Mouse (Mus musculus): ENCODE data around the gene Cd160.

Gene Cd160

DNA sequence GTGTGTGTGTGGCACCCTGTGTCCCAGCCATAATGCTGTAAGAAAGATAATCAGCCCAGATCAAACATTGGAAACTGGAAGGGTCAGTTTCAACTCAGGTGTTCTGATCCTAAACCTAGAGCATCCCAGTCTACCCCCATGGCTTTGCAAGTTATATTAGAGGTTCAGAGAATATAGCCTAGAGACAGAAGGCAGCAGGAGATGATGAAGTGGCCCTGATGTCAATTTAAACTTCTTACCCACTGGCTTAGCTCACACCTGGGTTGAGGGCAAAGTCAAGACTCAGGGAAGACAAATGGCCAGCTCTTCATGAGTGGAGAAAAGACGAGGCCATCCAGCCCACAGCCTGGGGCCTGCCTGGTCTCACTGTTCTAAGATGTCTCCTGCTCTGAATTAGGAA, at the start of gene Cd160, which contains the start of gene Pdzk1:
Cd160 (minus strand) TSS at position 368 of the 400 bp plus-strand sequence.
Pdzk1 (plus strand) TSS at position 301 of the 400 bp plus-strand sequence.
- DNase-seq = no peak

DNA sequence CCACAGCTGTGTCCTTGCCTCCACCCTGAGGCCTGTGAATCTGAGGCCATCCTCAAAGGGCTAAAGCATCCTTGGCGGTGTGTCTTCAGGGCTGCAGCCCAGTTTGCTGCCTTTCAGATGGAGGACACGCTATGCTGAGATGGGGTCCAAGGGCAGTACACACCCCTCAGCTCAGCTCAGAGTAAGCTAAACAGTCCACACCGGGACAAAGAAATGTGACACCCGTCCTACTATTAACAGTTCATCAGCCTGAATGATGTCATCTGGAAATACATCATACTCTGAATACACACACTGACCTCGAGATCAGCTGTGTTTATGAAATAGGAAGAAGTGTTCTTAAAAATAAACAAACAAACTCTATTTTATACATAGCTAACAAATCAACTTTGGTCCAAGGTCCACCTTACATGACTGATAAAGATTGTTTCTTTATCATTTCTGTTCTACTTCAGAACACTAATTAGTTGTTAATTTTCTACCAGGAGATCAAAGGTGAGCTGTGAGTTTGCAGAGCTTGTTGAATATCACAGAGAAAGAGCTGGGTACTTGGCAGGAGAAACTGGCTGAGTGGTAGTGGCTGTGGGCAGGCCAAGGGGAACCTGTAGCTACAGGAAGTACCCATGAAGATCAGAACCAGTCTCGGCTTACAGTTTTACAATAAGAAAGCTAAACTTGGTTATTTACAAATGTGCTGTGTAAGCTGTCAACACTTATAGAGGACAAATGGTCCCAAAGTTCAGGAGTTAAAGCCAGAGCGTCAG, 45.8 kb upstream of the Cd160 start:
- DNase-seq = no peak

DNA sequence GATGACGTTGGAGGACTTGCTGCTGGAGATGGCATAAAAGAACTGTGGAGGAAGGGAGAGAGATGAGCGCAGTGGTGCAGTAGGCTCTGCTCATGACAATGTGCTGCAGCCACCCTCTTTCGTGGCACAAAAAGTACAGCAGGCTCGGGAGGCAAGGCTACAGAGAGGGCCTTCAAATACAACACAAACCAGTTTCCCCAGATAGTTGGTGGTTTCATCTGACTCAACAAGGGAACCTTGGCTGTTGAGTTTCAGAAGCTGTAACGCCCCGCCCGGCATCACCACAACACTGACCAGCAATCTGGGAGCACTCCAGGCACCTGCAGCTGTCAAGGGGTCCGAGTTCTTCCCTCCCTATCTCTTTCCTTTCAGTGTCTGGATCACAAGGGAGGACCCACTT, 43.4 kb upstream of the Cd160 start:
- DNase-seq = no peak

GRCm38 (mm10) chr3:96871070-96871469, 41.9 kb upstream of the Cd160 start:
- no peak for DNase-seq

GRCm38 (mm10) chr3:96870270-96870669, 41.1 kb upstream of the Cd160 start:
- DNase-seq = no peak

- DNase-seq = no peak
Measured at GRCm38 (mm10) chr3:96869091-96869490, 39.9 kb upstream of the Cd160 start.

GRCm38 (mm10) chr3:96868566-96868965, 39.4 kb upstream of the Cd160 start:
- DNase-seq = no peak

DNA sequence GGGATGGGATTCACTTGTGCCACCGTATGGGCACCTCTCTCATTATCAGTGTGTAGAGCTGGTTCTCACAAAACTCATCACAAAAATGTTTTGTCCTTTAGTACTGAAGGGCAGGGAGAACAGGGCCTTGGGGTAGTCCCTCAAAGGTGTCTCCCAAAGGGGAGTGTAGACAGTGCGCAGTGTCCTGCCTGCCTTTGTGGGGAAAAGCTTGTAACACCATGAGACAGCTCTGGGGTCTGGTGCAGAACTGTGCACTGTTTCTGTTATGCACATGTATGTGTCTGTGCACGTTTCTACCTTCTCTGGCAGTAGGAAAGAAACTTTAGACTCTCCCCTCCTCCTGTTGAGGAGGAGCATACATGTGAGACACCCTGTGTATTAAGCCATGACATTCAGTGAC, 38.7 kb upstream of the Cd160 start:
- no peak for DNase-seq

GRCm38 (mm10) chr3:96860498-96860897, 31.3 kb upstream of the Cd160 start:
- DNase-seq = peak in 1 of 2 experiments; percentile 10

DNA sequence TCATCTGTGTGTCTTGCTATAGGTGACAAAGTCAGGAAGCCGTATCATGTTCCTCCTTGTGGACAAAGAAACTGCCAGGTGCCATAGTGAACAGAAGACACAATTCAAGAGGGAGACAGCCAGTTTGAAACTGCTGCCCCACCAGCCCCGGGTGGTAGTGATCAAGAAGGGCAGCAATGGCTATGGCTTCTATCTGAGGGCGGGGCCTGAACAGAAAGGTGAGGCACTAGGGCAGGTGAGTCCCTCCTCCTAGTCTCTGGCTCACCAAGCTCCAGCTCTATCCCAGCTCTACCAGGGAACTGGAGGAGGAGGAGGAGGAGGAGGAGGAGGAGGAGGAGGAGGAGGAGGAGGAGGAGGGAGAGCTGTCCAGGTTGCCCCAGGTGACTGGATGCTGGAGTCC, 26.7 kb upstream of the Cd160 start:
- DNase-seq = peak in 1 of 2 experiments; percentile 9

- DNase-seq = peak in 1 of 2 experiments; percentile 7
Measured at GRCm38 (mm10) chr3:96854376-96854775, 25.2 kb upstream of the Cd160 start.

- peak in 1 of 2 experiments; percentile 3 for DNase-seq
Measured at GRCm38 (mm10) chr3:96852561-96852960, 23.4 kb upstream of the Cd160 start.

DNA sequence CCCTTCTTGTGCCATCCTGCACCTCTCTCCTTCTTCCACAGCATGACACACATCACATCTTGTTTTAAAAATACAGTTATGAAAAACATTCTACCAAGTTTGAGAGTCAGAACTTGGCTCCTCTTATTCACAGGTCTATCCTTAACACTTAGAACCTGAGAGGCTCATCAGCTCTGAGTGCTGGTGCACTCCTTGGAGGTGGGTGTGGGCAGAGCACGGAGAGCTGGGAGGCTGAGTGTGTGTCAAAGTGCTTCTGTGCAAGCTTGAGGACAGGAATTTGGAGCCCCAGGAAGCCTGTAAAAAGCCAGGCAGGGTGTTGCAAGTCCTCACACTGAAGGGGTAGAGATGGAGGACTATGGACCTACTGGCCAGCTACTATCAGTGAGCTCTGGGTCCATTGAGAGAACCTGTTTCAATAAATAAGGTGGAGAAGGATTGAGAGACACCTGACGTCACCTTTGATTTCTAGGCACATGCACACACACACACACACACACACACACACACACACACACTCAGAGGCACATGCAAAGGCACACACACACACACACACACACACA, 20.1 kb upstream of the Cd160 start:
- peak in 1 of 2 experiments; percentile 33 for DNase-seq

DNA sequence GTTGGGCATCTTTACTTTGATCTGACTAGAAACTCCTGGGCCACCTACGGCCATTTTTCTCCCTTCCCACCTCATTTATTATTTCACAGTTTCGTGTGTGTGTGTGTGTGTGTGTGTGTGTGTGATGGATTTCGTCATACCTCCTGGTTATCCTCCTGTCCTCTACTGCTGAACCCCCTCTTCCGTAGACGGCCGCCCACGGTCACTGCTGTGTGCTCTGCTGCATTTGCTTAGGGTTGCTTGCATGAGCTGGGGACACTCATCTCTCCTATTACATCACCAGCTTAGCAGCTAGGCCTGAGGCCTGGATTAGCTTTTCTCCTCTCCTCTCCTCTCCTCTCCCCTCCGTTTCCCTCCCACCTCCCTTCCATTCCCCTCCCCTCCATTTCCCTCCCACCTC, 19.3 kb upstream of the Cd160 start:
- peak in 1 of 2 experiments; percentile 13 for DNase-seq

- peak in 1 of 2 experiments; percentile 26 for DNase-seq
Measured at GRCm38 (mm10) chr3:96847661-96848060, 18.5 kb upstream of the Cd160 start.

DNA sequence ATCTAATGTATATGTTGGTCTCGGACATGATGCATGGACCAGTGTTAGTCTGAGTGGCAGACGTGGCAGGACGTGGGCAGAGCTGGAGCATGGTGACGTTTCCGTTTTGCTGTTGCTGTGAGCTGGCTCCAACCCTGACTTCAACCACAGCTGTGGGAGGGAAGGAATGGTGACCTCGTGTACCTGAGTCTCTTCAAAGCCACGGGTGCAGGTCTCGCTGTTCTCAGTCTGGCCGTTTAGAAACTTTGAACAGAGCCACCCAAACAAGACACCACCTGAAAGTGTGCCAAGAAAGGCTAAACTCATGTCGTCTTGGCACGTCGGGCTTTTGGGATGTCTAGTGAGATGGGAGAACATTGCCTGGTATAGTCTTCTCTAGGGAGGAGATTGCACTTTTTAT, 17.8 kb upstream of the Cd160 start:
- DNase-seq = peak in 1 of 2 experiments; percentile 16

DNA sequence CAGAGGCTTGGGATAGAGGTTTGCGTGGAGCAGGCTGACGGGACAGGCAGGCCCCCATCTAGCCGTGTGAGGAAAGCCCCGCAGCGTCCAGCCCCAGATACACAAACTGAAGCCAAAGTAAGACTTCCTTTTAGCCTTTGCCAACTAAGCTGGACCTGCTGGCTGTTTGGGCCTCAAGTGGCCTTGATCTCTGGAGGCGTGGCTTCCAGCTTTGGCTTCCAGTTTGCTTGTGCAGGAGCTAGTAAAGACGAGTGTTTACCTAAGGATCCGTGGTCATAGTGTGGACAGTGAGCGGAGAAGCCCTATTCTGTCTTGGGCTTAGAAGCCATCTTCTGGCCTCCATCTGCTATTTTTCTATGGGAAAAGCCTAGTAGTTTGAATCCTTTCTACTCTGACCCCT, 16.7 kb upstream of the Cd160 start:
- DNase-seq = peak in 1 of 2 experiments; percentile 28

DNA sequence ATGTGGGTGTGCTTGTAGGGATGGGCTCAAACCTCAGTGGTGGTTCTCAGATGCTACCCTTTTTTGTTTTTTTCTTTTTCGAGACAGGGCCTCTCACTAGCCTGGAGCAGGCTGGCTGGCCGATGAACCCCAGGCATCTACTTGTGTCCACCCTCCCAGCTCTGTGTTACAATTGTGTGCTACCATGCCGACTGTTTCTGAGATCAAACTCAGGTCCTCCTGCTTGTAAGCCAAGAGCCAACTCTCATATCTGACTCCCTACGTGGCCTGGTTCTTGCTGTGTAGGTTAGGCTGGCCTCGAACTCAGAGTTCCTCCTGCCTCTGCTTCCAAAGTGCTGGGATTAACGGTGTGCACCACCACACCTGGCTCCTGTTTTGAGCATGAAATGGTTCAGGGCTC, 16.0 kb upstream of the Cd160 start:
- DNase-seq = peak in 1 of 2 experiments; percentile 6

GRCm38 (mm10) chr3:96838996-96839645, 10.0 kb upstream of the Cd160 start:
- DNase-seq = peak in 1 of 2 experiments; percentile 5

GRCm38 (mm10) chr3:96836414-96836813, 7.3 kb upstream of the Cd160 start:
- no peak for DNase-seq

DNA sequence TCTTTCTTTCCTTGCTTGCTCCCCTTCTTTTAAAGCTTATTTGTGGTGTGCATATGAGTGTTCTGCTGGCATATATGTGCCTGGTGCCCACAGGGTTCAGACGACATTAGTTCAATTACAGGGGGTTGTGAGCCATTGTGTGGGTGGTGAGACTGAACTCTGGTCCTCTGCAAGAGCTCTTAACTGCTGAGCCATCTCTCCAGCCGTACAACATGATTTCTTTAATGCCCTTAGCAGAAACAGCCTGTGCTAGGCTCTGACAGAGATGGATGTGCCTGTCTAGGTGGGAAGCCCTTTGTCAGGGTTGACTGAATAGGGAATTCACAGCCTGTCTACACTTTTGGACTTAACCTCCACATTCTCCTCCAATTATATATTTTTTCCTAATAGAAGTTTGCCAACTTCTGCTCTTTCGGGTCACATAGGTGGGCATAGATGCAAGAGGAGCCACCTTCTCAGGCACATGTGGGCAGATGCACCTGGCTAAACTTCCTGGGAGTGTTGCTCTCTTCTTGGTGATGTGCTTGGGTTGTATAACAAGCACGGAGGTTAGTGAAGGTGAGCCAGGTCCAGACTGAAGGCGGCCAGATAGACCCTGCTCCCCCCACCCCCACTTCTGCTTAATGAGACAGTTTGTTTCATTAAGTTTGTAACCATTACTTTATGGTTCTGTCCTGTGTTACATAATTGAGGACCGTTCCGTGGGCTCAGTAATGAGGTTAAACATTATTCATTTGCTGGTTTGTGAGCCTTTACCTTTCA, 5.6 kb upstream of the Cd160 start:
- DNase-seq = no peak

DNA sequence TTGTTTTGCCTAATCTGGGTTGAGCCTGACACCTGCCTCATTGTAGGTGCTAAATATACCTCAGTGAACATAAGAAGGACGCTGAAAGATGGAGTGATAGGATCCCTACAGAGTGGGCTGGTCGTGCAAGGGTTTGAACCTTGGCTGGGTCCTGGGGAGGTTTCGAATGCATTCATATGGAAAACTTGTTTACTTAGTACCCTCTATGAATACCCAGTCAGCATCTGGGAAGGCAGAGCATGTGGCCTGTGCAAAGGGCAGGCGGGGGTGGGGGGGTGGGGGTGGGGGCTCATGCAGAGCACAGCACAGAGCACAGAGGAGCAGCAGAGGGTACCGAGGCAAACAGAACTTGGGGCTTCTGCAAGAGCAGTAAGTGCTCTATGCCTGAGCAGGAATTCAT, 3.8 kb upstream of the Cd160 start:
- no peak for DNase-seq

DNA sequence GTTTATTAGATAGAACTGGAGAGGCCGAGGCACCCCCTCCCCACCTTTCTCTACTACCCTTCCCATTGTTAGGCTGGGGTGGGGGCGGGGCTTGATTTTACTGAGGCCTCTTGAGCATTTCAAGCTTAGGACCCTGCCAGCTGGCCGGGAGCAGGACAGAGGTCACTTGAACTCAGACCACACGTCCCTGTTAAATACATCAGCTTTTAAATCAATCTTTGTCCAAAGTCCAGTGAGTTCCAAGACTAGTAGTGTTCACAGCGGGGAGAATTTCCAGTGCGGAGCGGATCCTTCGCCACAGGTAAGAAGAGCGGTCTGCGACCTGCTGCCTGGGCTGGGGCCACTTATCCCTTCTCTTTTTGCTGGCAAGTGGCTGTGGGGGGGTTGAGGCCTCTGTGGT, 705 bp upstream of the Cd160 start:
- no peak for DNase-seq

Data from lung, postnatal 4 days (tissue).